Mouse (Mus musculus) right cerebral cortex, adult 2 months (tissue): Measurements from ENCODE around the gene 9930022D16Rik.

ENCODE experiments used
- DNase-seq, 2 experiments: peaks; one replicate each; pipeline ENCODE4 v3.0.0; 2021 to 2022; ENCODE audit warnings: low spot score in 2 of 2

The 9930022D16Rik gene

DNA sequence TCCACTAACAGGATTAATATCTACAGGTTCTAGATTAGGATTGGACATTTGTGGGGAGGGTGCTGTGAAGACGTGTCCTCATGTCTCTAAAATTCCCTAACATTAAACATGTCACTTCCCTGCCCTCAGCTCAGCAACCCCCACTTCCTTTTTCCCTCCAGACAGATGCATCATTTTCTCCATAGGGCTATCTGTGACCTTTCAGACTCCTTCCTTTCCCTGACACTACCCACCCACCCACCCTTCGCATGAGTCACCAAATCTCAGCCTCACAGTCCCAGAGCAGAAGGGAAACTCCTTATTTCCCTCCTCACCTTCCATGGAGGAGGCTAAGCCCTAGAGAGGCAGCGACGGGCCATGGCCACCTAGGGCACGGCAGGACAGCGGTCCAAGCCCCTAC lies at the start of gene 9930022D16Rik:
9930022D16Rik (plus strand) TSS at position 301 of the 400 bp plus-strand sequence.
- no peak for DNase-seq

DNA sequence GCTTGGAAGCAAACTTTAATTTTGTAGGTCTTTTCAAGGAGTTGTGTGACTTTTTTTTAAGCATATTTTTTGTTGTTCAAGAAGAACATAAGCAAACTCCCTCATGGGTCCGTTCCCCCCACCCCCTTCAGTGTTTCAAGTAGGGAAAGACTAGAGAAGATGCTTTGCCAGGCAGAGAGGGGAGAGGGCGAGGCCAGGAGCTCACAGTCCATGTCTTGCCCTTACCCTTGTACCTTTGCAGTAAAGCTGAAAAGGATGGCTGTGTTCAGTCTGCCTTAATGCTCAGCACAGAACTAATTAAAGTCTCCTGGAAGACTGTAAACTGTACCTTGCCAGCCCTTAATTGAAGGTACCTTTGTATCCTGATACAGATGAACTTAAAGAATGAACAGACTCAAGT lies 49.4 kb upstream of the 9930022D16Rik start:
- DNase-seq, result no peak

DNA sequence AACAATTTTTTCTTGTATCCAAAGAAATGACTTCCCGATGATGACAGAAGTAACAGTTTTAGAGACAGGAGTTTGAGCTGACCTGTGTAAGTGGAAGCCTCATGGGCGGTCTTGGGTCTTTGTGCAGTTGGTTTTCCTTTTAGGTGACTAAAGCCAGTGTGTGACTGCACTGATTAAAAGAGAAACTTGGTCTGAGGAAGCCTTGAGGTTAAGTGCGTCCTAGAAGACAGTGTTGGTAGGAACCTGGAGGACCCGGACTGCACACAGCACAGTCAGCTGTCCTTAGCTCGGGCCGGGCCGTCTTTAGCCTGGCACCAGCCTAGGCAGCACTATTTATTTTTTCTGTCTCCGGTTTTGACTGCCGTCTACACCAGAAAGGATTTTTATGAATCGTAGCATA lies 48.8 kb upstream of the 9930022D16Rik start:
- DNase-seq, result no peak

DNA sequence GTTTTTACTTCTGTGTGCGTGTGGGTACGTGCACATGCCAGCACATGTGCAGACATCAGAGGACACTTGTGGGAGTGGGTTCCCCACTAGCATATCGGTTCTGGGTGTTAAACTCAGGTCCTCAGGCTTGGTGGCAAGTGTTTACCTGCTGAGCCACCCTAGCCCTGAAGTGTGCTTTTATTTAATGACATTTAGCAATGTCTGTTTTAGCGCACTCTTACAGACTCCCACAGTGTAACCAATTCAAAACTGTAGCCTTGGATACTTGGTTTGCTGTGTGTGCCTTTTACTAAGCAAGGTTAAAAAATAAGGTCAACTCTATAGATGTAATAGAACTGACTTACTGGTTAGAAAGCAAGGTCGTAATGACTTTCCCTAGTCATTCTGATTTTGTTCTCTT lies 47.9 kb upstream of the 9930022D16Rik start:
- DNase-seq, result no peak

DNA sequence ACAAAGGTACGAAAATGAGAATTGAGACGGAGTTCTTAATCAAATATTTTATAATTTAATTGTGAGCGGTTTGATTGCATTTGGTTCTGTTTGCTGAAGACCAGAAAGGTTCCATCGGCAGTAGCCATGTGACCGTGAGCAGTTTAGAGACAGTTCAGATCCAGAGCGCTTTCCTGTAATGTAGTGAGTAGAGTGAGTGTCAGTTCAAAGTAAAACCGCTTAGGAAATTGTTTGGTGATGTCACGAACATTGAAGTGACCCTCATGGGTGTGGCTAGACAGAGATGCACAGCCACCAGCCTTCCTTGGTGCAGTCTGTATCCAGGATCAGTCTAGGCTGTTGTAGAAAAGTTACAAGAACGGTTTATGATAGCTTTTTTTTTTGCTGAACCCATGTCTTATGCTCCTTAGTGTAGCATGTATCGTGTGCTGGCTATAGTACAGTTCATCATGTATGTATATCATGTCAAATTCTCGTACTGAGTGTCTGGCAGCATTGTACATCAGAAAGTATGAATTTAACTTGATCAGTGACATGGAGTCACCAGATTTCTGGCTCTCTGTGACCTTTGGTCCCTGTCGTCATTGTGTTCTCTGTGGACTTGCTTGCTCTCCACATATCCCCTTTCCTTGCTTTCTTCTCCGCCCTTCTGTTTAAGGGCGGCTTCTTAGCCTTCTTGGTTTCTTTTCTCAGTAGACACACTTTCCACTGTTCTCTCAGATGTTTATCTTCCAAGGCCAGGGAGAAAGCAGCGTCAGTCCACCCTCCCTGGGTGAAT lies 46.7 kb upstream of the 9930022D16Rik start:
- DNase-seq, result no peak

DNA sequence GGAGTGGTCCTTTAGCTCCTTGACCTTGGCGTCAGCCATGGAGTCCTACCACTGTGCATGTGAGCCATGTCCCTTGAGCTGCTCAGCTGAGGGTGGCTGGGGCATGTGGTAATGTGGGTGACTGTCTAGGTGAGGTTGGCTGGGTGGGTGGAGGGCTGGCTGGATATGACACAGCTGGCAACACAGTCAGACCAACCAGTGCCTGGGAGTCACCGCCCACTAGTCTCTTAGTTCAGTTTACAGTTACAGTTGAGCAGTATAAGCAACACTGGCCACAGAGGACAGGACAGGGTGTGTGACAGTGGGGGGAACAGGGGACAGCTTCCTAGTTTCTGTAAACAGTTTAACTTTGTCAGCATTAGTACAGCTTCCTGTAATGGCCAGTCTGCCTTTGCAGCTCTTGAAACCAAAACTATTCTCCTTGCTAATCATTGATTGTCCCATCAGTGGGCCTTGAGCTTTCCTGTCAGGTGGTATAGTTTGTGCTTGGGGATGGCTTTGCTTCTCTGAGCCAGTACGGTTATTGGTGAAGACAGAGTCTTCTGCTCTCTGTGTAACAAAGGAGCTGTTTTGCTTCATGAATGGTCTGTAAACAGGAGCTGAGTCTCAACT lies 44.6 kb upstream of the 9930022D16Rik start:
- DNase-seq, result no peak

DNA sequence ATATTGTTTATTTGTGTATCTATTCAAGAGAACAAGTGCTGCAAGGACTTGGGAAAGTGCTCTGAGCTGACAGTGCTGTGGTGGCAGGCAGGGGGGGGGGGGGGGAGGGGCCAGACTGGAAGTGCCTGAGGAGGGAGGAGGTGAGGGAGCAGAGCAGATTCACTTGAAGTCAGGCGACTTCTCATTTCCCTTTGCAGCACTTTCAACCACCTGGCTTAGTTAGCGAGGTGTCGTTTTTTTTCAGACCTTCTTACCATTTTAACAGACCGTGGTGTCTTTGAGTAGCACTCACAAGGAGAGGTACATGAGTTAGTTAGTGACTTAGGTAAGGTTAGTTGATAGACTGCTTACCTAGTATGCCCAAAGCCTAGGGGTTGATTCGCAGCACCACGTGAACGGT lies 38.3 kb upstream of the 9930022D16Rik start:
- DNase-seq, result no peak

DNA sequence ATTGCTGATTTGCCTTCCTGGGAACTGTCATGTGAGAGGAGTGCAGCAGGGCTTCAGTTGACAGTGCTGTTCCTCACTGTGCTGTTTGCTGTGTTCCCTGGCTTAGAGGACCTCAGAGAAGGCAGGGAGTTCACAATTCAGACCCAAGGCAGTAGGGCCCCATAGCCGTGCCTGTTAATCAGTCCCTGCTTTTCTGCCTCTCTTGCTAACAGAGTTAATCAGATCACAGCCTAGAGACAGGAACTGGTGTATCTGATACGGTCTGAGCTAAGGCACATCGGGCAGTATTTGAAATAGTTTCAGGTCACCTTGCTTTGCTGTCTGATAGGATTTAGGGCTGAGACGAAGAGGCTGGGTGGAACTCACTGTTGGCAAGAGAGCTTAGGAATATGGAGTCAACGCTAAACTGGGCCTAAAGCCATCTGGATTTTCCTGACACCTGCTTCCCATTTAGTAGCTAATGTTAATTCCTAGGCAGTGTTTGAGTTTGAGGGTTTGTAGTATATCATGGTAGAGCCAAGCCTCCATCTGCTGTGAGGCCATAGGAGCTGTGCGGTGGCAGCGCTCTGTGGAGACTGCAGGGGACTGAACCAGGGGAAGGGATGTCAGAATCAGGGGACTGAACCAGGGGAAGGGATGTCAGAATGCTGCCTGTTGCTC lies 37.1 kb upstream of the 9930022D16Rik start:
- no peak for DNase-seq

DNA sequence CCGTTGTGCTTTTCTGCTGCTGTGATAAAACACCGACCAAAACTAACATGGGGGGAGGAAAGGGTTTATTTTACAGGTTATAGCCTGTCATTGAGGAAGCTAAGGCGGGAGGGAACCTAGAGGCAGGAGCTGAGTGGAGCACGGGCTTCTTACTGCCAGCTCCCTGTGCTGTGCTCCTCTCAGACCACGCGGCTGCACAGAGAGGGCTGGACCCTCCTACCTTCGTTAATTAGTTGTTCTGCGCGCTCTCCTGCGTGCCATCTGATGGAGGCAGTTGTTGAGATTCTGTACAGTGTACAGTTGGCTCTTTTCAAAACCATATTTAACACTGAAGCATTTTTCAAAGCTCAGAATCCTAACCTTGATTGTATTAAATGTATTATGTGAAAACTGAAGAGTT lies 36.2 kb upstream of the 9930022D16Rik start:
- no peak for DNase-seq

DNA sequence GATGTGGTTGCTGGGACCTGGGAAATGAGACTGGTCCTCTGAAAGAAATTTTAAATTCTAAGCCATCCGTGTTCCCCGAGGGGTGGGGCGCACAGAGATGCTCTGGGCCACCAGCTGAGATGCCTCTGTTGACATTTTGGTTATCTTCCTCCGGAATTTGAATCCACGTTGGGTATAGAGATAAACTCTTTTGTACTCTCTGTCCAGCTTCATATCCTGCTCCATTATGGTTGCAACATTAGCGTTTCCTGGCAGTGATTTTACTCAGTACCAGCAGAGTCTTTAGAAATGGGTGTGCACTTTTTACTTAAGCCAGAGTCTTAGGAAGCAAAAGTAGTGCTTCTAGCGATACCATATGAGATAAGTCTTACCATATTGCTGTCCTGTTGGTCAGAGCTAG lies 35.7 kb upstream of the 9930022D16Rik start:
- no peak for DNase-seq

DNA sequence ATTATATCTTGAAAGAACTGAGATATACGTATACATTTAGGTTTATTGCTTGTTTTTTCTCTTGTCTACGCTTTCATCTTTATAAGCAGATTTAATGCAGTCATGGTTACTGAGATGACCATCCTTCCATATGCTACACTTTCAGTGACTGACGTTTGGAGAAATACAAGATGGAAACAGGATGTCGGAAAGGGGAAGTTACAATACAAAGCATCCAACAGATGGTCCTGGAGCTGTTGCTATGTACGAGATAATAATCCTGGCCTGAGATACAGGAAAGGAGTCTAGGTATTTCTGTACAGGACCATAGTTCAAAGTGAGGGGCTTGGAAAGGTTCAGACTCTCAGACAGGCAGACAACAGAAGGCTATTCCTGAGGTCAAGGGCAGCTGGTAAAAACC lies 33.1 kb upstream of the 9930022D16Rik start:
- no peak for DNase-seq

DNA sequence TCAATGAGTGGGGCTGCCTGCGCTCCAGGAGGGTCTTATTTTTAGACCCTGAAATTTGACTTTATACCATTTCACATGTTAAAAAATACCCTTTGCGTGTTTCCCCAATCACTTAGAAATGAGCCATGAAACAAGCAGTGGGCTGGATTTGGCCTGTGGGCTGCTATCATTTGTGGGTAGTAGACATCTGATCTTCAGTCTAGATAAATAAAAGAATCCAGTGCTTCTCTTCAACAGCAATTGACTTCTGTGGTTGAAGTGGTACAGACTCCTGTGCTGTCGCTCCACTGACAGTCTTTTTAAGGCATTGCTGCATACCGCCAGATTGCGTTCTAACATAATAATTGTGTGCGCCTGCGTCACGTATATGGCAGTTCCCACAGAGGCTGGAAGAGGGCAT lies 28.4 kb upstream of the 9930022D16Rik start:
- no peak for DNase-seq

DNA sequence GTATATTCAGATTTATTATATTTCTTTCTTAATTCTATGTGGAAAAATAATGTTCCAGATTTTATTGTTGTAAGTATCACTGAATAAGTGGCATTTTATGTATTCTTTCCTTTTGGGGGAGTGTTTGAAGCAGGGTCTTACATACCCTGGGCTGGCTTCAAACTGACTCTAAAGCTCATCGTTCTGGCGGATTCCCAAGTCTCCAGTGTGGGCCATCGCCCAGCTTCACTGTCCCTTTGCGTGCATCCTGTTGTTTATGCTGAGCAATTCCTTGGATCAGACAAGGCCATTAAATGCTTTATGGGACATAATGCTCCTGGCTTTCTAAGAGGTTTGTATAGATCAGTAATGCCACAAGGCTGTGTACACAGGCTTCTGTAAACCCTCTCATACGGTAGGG lies 24.7 kb upstream of the 9930022D16Rik start:
- no peak for DNase-seq

DNA sequence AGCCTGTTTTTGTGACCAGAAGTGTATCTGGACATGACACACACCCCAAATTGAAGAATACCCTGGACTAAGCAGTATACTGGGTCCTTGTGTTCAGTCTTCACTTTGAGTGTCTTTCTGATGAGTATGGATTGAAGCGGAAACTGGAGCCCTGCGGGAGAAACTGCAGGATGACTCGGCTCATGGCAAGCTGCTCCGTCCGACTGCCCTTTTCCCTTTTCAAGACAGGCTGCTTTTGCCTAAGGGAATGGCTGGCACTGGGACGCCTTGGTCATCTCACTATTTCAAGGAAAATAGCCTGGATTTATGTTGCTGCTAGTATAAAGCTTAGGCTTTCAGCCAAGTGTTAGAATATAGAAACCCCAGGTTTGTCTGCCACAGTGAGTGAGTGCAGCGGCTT lies 22.5 kb upstream of the 9930022D16Rik start:
- DNase-seq, result no peak

DNA sequence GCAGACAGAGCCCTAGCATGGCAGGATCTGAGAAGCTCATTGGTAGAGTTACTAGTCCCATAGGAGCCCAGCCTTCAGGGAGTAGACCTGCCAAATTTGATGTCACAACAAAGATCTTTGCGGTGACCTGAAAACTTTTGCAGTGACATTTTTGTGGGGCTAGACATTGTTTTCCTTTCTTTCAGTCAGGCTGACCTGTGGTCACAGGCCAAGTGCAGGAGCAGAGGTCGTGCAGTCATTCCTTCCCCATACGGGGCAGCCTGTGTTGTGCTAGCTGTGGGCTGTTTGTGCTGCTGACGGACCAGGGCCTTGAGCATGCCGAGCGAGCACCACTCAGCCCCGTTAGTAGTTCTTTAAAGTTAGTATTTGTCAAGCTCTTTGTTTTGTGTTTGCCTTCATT lies 22.0 kb upstream of the 9930022D16Rik start:
- no peak for DNase-seq

DNA sequence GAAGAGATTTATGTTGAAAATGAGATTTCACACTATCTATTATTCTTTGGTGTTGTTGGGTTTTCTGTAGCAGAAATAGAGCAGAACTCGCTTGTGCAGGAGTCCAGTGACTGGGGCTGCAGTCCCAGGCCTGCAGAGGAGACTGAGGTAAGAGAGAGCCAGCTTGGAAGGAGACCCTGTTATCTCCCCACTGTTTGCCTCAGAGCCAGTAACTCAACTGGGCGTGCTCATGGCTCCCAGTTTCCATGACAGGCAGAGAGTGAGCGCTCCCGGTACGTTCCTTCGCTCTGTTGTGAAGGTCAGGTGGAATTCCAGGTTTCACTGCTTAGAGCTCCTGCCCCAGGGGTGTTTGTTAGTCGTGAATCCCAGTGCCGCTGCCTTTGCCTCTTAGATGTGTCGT lies 21.1 kb upstream of the 9930022D16Rik start:
- DNase-seq, result no peak

DNA sequence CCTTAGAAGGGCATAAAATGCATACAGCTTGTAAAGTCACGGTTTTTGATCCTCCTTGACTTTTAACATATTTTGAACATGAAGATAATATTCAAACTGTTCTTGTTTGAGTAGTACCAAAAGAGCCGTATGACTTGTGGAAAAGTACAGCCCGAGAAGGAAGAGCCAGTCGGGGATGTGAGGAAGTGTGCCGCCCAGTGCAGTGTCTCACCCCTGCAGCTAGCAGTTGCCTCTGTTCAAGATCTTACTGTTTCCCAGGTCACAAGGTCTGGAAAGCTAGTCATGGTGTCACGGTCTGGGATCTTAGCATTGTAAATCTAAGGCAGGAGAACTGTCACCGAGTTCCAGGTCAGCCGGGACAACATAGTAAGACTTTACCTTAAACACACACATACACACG lies 19.0 kb upstream of the 9930022D16Rik start:
- no peak for DNase-seq

DNA sequence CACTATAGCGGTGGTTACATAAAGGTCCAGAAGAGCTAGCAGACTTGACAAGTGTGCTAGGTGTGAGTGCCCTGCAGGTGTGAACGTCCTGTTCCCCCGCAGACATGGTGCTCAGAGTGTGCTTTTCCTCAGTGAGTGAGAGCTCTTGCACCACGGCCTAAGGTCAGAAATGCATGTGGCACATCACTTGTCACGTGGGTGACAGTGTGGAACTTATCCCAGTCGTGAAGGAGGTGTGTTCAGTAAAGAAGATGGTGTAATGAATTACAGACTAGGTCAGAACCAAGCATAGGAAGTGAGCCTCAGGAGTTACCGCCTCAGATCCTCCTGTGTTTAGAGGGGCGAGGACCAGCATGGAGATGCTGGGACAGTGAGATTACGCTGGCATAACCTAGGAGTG lies 18.4 kb upstream of the 9930022D16Rik start:
- DNase-seq, result no peak

DNA sequence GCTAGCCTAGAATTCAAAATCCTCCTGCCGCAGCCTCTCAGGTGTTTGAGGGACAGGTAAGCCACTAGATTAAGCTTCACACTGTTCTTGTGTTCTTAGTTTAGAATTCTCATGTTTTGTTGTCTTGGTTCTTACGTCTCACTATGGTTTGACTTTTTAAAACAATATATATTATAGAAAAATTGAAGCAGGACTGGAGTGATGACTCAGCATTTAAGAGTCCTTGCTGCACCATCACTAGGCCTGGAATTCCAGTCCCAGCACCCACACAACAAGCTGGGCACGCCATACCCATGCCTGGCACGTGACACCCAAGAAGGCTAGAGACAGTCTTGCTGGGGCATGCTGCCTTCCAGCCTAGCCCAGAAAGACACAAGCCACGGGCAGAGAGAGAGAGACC lies 7.3 kb upstream of the 9930022D16Rik start:
- DNase-seq, result no peak

DNA sequence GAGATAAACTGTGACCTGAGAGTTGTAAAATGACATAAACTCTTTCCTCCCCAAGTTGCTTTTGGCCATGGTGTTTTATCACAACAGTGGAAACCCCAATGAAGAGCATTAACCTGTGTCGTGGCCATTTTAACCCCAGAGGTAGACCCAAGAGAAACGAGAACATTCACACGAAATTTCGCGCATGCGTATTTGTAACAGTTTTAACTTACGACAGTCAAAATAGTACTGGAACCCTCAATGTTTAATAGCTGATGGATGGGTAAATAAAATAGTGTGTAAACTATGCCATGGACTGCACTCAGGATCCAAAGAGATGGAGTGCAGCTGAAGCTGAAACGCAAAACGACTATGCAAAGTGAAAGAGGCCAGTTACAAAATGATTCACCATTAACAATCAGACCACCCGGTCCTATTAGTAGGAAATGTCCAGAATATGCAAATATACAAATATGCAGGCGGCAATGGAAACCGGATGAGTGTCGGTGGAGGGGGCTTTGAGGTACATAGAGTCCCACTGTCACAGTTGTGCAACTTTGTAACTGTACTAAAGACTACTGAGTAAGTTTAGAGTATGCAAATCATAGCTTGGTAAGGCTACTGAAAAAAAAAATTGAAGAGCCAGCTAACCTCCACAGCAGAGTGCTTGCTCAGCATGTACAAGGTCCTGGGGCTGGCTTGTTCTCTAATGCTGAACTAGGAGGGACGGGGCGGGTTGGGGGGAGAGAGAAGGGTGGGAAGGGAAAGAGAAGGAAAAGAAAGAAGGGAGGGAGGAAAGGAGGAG lies 3.3 kb upstream of the 9930022D16Rik start:
- DNase-seq, result no peak

DNA sequence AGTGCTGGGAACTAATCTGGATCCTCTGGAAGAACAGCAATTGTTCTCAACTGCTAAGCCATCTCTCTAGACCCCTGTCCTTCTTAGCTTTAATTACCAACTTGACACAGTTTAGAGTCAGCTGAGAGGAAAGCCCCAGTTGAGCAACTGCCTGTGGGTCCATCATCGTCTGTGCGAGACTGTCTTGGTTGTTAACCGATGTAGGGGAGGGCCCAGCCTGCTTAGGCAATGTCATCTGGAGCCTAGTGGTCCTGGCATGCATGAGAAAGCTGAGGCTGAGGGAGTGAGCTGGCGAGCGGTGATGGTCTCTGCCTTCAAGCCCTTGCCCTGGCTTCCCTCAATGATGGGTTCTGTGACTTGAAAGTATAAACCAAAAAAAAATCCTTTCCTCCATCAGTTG lies 1.1 kb downstream of the 9930022D16Rik start:
- no peak for DNase-seq

DNA sequence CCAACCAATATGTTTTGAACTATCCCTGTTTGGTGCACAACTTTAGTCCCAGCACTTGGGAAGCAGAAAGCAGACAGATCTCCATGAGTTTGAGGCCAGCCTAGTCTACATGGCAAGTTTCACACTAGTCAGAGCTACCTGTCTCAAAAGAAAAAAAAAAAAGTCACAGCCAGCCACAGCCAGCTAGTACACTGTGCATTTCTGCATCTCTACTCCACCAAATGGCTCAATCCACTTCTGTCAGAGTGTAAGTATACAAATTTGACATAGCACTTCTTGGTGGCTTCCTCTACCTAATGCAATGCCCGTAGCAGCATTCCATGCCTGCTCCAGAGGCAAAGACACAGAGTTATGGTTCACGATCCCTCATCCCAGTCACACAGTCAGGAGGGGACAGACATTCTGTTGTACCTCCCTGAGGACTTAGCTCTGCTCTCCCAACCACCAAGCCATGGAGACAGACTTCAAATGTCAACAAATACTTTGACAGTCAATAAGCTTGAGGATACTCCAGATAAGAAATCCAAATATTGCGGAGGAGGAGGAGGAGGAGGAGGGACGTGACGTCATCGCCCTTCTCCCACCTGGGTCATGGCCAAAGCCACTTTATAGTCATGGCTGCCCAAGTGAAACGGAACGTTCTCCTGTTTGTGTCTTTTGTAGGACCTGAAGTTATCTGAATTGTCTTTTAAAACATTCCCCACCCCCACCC lies 3.1 kb downstream of the 9930022D16Rik start:
- no peak for DNase-seq
